Mouse (Mus musculus): ENCODE measurements at regions not wholly inside any gene's neighbourhood (a gene's known extent, or its start where the extent isn't known, plus 50 kb on each side); places are given as distances from the start of the nearest gene placed in this dataset.

DNA sequence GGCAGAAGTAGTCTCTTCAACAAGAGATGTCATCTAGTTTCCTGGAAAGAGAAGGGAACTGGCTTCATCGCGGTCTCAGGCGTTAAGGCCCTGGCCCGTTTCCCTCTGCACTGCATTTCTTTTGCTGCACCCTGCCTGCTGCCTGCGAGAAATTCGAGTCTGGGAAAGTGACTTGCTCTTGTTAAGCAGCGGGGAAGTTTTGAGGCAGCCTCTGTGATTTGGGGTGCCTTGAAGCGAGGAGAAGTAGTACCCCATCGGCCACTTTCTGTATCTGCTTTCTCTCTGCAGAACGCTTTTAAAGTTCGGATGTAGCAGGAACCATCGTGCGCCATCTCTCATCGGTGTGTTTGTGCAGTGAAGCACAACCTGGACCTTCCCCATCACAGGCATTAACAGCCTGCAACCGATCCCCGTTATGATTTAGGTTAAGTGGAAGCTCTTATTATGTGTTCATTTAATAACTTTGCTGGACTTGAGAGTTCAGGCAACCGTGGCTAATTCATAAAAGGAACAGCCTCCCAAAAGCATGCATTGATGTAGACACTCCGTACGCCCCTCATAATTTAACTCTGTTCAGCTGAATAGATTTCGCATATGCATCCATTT, 196.1 kb downstream of the Gm19410 start:
- TF ChIP-seq POLR2A (IDR thresholded peaks at IDR 0.05; ENCODE audit: low read depth, low read length), result no peak
- TF ChIP-seq CTCF (IDR thresholded peaks at IDR 0.05; ENCODE audit: extremely low read depth, insufficient read depth, insufficient read length, insufficient replicate concordance), result no peak

Data from spleen, adult 2 months (tissue).